19 mouse cellular contexts compared by ENCODE assay signal in the genomic region with DNA sequence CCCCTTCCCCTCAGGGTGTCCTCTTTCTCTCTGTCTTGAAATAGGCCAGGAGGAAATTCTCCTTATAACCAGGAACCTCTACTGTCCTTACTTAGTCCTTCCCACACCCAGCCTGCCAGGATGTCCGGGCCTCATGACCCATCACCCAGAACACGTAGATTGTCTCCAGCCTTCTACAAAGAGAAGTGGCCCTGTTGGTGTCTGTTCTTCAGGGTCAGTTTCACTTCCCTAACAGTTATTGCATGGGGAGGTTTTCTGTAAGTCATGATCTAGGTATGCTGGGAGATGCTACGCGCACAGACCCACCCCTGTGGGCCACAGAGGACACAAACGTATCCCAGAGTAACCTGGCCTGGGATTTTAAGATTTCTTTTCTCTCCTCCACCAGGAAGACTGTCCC. TPM values are rescaled to one million over a fixed set of nuclear protein-coding genes. Genes with fewer than 3 reads are reported as not detected.
DNase-seq lines count a peak whose midpoint lies in the region; ATAC-seq lines count a peak whose summit lies in the region.
"Had no signal": no experiment of that assay in that cellular context is flagged by ENCODE, and none has a peak within 500 bp of the region (broad histone marks: within the 10 kb centered on the region; RNA-seq: fewer than 3 reads in every experiment).

No protein-coding gene starts in this region.

- ATAC-seq in granulocyte monocyte progenitor cell, adult 5-6 weeks (replicated peaks; ENCODE audit: poor library complexity, severe bottlenecking), result peak; percentile 99
- ATAC-seq: forebrain, embryonic 16.5 days; midbrain, embryonic 15.5 days had no signal

- DNase-seq in lung, adult 18-20 months, result peak; percentile 34 to 42
- no peak for DNase-seq in lung, postnatal 4 days
- DNase-seq in B cell, adult 2 months, result peak; percentile 68 to 74
- DNase-seq in monocyte, adult 2 months (ENCODE audit: low read depth in 1 of 2, low spot score in 2 of 2), result peak; percentile 68 to 73
- DNase-seq in right cerebral cortex, postnatal 36 days (ENCODE audit: low spot score in 2 of 2), result no peak
- DNase-seq in frontal cortex, postnatal 25 days (ENCODE audit: low spot score in 2 of 2), result no peak
- DNase-seq in adrenal gland, postnatal 14 days, result no peak
- DNase-seq: adrenal gland, postnatal 10 days; cerebellum, adult 11 months; cerebellum, adult 9-11 months; gastrocnemius, postnatal 25 days; kidney, adult 2 months; liver, embryonic 13.5 days; right cerebral cortex, postnatal 14 days; thymus, adult 2 months; thymus, postnatal 4 days had no signal

RNA-seq across cellular contexts. Expression of a gene that starts 37.9 kb away (rescaled TPM):
- 44.6 and 45.0 TPM in 2 replicates for total RNA-seq in granulocyte monocyte progenitor cell, adult 5-6 weeks (2014; fragmentation: Nextera tagmentation)
- 15.5 and 15.7 TPM in 2 replicates for total RNA-seq in granulocyte monocyte progenitor cell, adult 5-6 weeks (2017)
- 85.6 and 87.9 TPM in 2 replicates for total RNA-seq in adrenal gland, postnatal 14 days (2021)

Comparison
In these comparisons a context has a peak if more than half of its experiments do, and no peak if none do; other contexts are left out.
1. DNase-seq: peak in lung, adult 18-20 months (2 of 2), B cell, adult 2 months (2 of 2) and monocyte, adult 2 months (2 of 2); none in lung, postnatal 4 days (0 of 2), right cerebral cortex, postnatal 36 days (0 of 2), frontal cortex, postnatal 25 days (0 of 2) and adrenal gland, postnatal 14 days (single experiment).